Mouse (Mus musculus): ENCODE data around the gene 1300017J02Rik. TPM values are rescaled to one million over a fixed set of nuclear protein-coding genes. Genes with fewer than 3 reads are reported as not detected.

The 1300017J02Rik gene
- total and polyA plus RNA-seq, 3 experiments, result 0.16 TPM; not detected in 2

DNA sequence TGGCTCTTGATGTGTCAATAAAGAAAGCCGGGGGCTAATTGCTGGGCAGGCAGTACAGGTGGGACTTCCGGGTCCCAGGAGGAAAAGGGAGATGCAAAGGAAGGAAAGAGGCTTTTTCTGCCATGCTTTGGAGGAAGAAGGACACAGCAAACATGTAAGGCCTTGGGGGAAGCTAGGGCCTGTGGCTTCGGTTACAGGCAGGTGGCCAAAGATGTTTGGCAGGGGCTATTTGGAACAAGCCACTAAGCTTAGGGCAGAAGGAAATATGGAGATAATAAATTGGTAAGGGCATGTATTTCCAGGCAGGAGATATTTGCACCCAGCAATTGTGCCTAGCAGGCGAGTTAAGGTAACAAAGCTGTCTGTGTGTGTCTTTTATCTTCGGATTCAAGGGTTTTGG, 52.0 kb downstream of the 1300017J02Rik start:
- H3K27me3 ChIP-seq (ENCODE audit: control insufficient read depth, insufficient read depth, low read length), result no peaks in the 10 kb centered on the region
- H3K9ac ChIP-seq (ENCODE audit: low read depth, low read length), result no peak overlapping the region
- H3K4me1 ChIP-seq (ENCODE audit: control insufficient read depth, insufficient read depth, low read length), result no peaks in the 10 kb centered on the region
- H3K79me2 ChIP-seq (replicated peaks; ENCODE audit: control insufficient read depth, insufficient read depth, low read length), result no peaks in the 10 kb centered on the region
- no peak for TF ChIP-seq CTCF (IDR thresholded peaks at IDR 0.05)
- TF ChIP-seq EP300 (IDR thresholded peaks at IDR 0.05; ENCODE audit: insufficient read depth, low read depth, low read length), result no peak
- TF ChIP-seq POLR2A (IDR thresholded peaks at IDR 0.05; ENCODE audit: insufficient read depth, low read depth, low read length), result no peak
- H3K27ac ChIP-seq, result no peak overlapping the region
- 60% methylated on average over 5 of the region's 5 CpGs for WGBS
- intact Hi-C loops (cut with DNase I), result no loop called here
- no peaks in the 10 kb centered on the region for H3K36me3 ChIP-seq (ENCODE audit: control insufficient read depth, insufficient read depth, low read length)
- peak in 1 of 2 experiments; percentile 14 for DNase-seq
- H3K4me3 ChIP-seq, result no peak overlapping the region

DNA sequence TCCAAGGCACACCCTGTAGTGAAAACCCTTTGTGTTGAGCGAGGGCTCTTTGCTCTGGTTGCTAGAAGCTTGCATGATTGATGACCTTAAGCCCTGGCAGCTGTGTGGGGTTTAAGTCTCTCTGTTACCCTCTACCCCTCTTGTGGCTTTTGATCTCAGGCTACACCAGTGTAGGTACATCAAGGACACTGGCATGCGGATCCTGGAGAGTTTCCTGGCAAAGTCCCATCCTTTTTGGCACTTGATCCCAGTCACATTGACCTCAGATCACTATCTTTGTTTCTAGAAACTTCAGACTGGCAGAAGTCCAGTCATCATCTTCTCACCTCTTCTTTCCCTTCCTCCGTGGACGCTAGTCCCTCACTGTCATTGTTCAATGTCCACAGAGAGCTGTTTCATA, 56.3 kb downstream of the 1300017J02Rik start:
- no peak for DNase-seq
- H3K4me1 ChIP-seq (ENCODE audit: control insufficient read depth, insufficient read depth, low read length), result no peaks in the 10 kb centered on the region
- intact Hi-C loops (cut with DNase I), result no loop called here
- no peak for TF ChIP-seq CTCF (IDR thresholded peaks at IDR 0.05)
- TF ChIP-seq POLR2A (IDR thresholded peaks at IDR 0.05; ENCODE audit: insufficient read depth, low read depth, low read length), result no peak
- no peak for TF ChIP-seq EP300 (IDR thresholded peaks at IDR 0.05; ENCODE audit: insufficient read depth, low read depth, low read length)
- H3K27ac ChIP-seq, result no peak overlapping the region
- H3K36me3 ChIP-seq (ENCODE audit: control insufficient read depth, insufficient read depth, low read length), result no peaks in the 10 kb centered on the region
- no peaks in the 10 kb centered on the region for H3K79me2 ChIP-seq (replicated peaks; ENCODE audit: control insufficient read depth, insufficient read depth, low read length)
- H3K4me3 ChIP-seq, result no peak overlapping the region
- H3K27me3 ChIP-seq (ENCODE audit: control insufficient read depth, insufficient read depth, low read length), result no peaks in the 10 kb centered on the region
- 18% methylated on average over 4 of the region's 4 CpGs for WGBS
- no peak overlapping the region for H3K9ac ChIP-seq (ENCODE audit: low read depth, low read length)

DNA sequence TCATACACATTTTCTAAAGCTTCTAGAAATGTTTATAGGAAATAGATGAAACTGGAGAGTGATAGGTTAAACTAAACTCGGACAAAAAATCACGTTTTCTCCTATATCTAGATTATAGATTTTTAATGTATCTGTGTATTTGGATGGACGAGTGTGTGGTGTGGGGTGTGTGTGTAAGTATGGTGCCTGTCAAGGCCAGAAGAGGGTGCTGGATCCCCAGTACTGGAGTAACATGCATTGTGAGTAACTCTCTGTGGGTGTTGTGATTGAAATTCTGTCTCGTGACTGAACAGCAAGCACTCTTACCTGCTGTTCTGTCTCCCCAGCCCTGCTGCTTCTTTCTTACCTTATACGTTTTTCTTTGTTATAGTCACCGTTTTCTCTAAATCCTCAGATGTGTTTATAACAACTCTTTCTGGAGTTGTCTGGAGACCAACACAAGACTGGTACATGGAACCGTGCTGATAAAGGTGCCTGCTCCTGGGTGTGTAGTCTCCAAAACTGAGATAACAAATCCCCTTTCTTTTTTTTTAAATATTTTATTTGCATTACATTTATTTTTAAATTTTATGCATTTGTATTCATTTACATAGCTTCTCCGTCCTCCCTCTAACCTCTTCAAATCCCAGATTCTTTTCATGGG, 58.2 kb downstream of the 1300017J02Rik start:
- no peaks in the 10 kb centered on the region for H3K36me3 ChIP-seq (ENCODE audit: control insufficient read depth, insufficient read depth, low read length)
- TF ChIP-seq EP300 (IDR thresholded peaks at IDR 0.05; ENCODE audit: insufficient read depth, low read depth, low read length) (no peak), CTCF (IDR thresholded peaks at IDR 0.05) (no peak), POLR2A (IDR thresholded peaks at IDR 0.05; ENCODE audit: insufficient read depth, low read depth, low read length) (no peak)
- H3K27ac ChIP-seq, result no peak overlapping the region
- WGBS, result 74% methylated on average over 8 of the region's 8 CpGs
- intact Hi-C loops (cut with DNase I), result no loop called here
- DNase-seq, result no peak
- no peaks in the 10 kb centered on the region for H3K27me3 ChIP-seq (ENCODE audit: control insufficient read depth, insufficient read depth, low read length)
- no peak overlapping the region for H3K4me3 ChIP-seq
- H3K9ac ChIP-seq (ENCODE audit: low read depth, low read length), result no peak overlapping the region
- no peaks in the 10 kb centered on the region for H3K4me1 ChIP-seq (ENCODE audit: control insufficient read depth, insufficient read depth, low read length)
- no peaks in the 10 kb centered on the region for H3K79me2 ChIP-seq (replicated peaks; ENCODE audit: control insufficient read depth, insufficient read depth, low read length)

DNA sequence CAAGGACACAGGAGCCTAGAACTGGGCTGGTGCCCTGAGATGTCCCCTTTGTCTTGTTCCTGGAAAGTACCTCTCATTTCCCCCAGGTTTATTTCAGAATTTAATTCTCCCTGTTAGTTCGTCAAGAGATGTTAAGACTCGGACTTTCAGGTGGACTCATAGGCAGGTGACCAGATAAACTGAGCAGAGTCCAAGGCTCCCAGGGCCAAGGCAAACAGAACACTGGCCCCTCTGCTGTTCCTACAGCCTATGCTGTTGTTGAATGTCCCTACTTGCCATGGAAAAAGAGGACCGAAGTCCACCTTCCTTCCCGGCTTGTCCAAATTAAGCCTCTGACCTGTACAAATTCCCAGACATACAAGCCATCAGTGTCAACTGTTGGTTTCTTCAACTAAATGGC, 61.2 kb downstream of the 1300017J02Rik start:
- intact Hi-C loops (cut with DNase I), result no loop called here
- Histone ChIP-seq H3K79me2 (replicated peaks; ENCODE audit: control insufficient read depth, insufficient read depth, low read length) (no peaks in the 10 kb centered on the region), H3K4me1 (ENCODE audit: control insufficient read depth, insufficient read depth, low read length) (no peaks in the 10 kb centered on the region), H3K4me3 (no peak overlapping the region), H3K27me3 (ENCODE audit: control insufficient read depth, insufficient read depth, low read length) (no peaks in the 10 kb centered on the region), H3K9ac (ENCODE audit: low read depth, low read length) (no peak overlapping the region), H3K27ac (no peak overlapping the region), H3K36me3 (ENCODE audit: control insufficient read depth, insufficient read depth, low read length) (no peaks in the 10 kb centered on the region)
- no peak for DNase-seq
- TF ChIP-seq POLR2A (IDR thresholded peaks at IDR 0.05; ENCODE audit: insufficient read depth, low read depth, low read length) (no peak), CTCF (IDR thresholded peaks at IDR 0.05) (no peak)
- 88% methylated on average over 4 of the region's 4 CpGs for WGBS

DNA sequence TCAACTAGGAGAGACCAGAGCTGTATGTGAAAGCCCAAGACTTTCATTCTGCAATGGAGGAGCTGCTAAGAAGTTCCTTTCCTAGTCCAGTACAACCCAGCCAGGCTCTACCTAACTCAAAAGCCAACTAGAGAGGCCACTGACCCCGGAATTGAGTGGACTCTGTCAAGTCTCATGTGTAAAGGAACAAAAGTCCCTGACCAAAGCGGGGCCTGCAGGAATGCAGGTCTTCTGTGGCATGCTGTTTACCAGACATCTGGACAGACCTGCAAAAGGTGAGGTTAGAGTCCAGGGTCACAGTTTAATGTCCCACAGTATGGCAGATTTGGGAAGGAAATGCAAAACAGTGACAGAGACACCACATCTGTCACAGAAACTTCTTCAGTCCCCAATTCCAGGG, 63.7 kb downstream of the 1300017J02Rik start:
- TF ChIP-seq POLR2A (IDR thresholded peaks at IDR 0.05; ENCODE audit: insufficient read depth, low read depth, low read length) (no peak), CTCF (IDR thresholded peaks at IDR 0.05) (no peak), EP300 (IDR thresholded peaks at IDR 0.05; ENCODE audit: insufficient read depth, low read depth, low read length) (no peak)
- H3K27me3 ChIP-seq (ENCODE audit: control insufficient read depth, insufficient read depth, low read length), result no peaks in the 10 kb centered on the region
- H3K79me2 ChIP-seq (replicated peaks; ENCODE audit: control insufficient read depth, insufficient read depth, low read length), result no peaks in the 10 kb centered on the region
- H3K36me3 ChIP-seq (ENCODE audit: control insufficient read depth, insufficient read depth, low read length), result no peaks in the 10 kb centered on the region
- H3K4me1 ChIP-seq (ENCODE audit: control insufficient read depth, insufficient read depth, low read length), result no peaks in the 10 kb centered on the region
- no peak overlapping the region for H3K9ac ChIP-seq (ENCODE audit: low read depth, low read length)
- WGBS, result 87% methylated on average over 2 of the region's 2 CpGs
- no peak for DNase-seq
- no peak overlapping the region for H3K27ac ChIP-seq
- intact Hi-C loops (cut with DNase I), result no loop called here
- H3K4me3 ChIP-seq, result no peak overlapping the region

DNA sequence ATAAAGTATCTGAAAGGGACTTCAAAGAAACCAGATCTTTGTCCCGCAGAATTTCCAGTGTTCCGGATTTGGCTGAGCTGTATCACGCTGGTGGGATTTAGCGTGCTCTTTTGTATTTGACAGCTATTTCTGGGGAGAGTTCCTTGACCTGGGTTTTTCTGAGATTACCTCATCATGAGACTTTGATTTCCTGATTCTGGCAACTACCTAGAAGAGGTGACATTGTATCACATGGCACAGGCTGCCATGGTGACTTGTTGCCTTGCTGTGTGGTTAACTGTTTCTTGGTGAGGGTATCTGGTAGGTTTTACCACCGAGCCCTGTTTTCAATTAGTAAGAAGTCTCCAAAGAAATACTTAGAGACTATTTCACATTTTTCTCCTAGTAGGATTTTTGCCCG, 65.4 kb downstream of the 1300017J02Rik start:
- no peaks in the 10 kb centered on the region for H3K27me3 ChIP-seq (ENCODE audit: control insufficient read depth, insufficient read depth, low read length)

More for the DNA sequence above, 65.4 kb downstream of the 1300017J02Rik start:
- TF ChIP-seq POLR2A (IDR thresholded peaks at IDR 0.05; ENCODE audit: insufficient read depth, low read depth, low read length) (no peak), EP300 (IDR thresholded peaks at IDR 0.05; ENCODE audit: insufficient read depth, low read depth, low read length) (no peak), CTCF (IDR thresholded peaks at IDR 0.05) (no peak)
- intact Hi-C loops (cut with DNase I), result no loop called here
- H3K9ac ChIP-seq (ENCODE audit: low read depth, low read length), result no peak overlapping the region
- H3K4me3 ChIP-seq, result no peak overlapping the region
- H3K36me3 ChIP-seq (ENCODE audit: control insufficient read depth, insufficient read depth, low read length), result no peaks in the 10 kb centered on the region
- H3K79me2 ChIP-seq (replicated peaks; ENCODE audit: control insufficient read depth, insufficient read depth, low read length), result no peaks in the 10 kb centered on the region
- H3K27ac ChIP-seq, result no peak overlapping the region
- DNase-seq, result no peak
- 82% methylated on average over 6 of the region's 6 CpGs for WGBS
- no peaks in the 10 kb centered on the region for H3K4me1 ChIP-seq (ENCODE audit: control insufficient read depth, insufficient read depth, low read length)
